Comparison of ENCODE assay signal across 7 mouse cellular contexts in genomic region chr16:44484079-44484478, GRCm38 (mm10).
DNase-seq lines count a peak whose midpoint lies in the region; ATAC-seq and TF ChIP-seq lines count a peak whose summit lies in the region.

No protein-coding gene starts in this region.

- H3K9me3 ChIP-seq in G1E (replicated peaks) = no peaks in the 10 kb centered on the region
- H3K9me3 ChIP-seq in embryonic facial prominence, embryonic 11.5 days (replicated peaks; ENCODE audit: control insufficient read depth, low read length) = no peaks in the 10 kb centered on the region

- WGBS in embryonic facial prominence, embryonic 11.5 days = 9% methylated on average over 7 of the region's 7 CpGs

- DNase-seq in G1E (ENCODE audit: low spot score) = peak; percentile 31
- DNase-seq in adrenal gland, postnatal 10 days = peak; percentile 91
- DNase-seq in embryonic facial prominence, embryonic 11.5 days (ENCODE audit: low spot score) = peak; percentile 84
- DNase-seq in heart, postnatal 25 days (ENCODE audit: low spot score) = peak; percentile 39
- peak; percentile 69 for DNase-seq in left cerebral cortex, adult 11 months (ENCODE audit: low spot score)
- peak; percentile 50 for DNase-seq in spleen, adult 12 weeks (ENCODE audit: low spot score)

- no peak overlapping the region for H3K9ac ChIP-seq in embryonic facial prominence, embryonic 11.5 days (replicated peaks; ENCODE audit: low read length)

- no peaks in the 10 kb centered on the region for H3K4me1 ChIP-seq in G1E (ENCODE audit: insufficient read depth, low read depth, low read length)
- H3K4me1 ChIP-seq in embryonic facial prominence, embryonic 11.5 days (ENCODE audit: control insufficient read depth, insufficient read depth, low read length) = no peaks in the 10 kb centered on the region

- ATAC-seq in G1E (ENCODE audit: extremely low read depth, insufficient number of reproducible peaks, low FRiP score, poor library complexity, severe bottlenecking) = no peak
- ATAC-seq in embryonic facial prominence, embryonic 11.5 days (replicated peaks; ENCODE audit: insufficient number of reproducible peaks, low FRiP score, low TSS enrichment, low read depth) = no peak
- peak; percentile 61; the same call in 1 of the 2 replicates for ATAC-seq in megakaryocyte-erythroid progenitor cell, adult 5-6 weeks (replicated peaks; ENCODE audit: low FRiP score, low TSS enrichment, poor library complexity, severe bottlenecking)

- H3K4me3 ChIP-seq in G1E (ENCODE audit: low read depth, low read length) = no peak overlapping the region
- H3K4me3 ChIP-seq in embryonic facial prominence, embryonic 11.5 days (ENCODE audit: low read depth, low read length) = no peak overlapping the region

- H3K36me3 ChIP-seq in G1E (replicated peaks) = no peaks in the 10 kb centered on the region
- peaks cover under 1% of the 10 kb centered on the region for H3K36me3 ChIP-seq in embryonic facial prominence, embryonic 11.5 days (replicated peaks; ENCODE audit: control insufficient read depth, insufficient read depth, low read depth, low read length)

- H3K4me2 ChIP-seq in embryonic facial prominence, embryonic 11.5 days (ENCODE audit: low read depth, low read length) = no peak overlapping the region

- H3K27ac ChIP-seq in embryonic facial prominence, embryonic 11.5 days (replicated peaks; ENCODE audit: low read depth, low read length) = no peak overlapping the region

- TF ChIP-seq CTCF in G1E (IDR thresholded peaks at IDR 0.05; ENCODE audit: low read depth, low read length) = peak; percentile 97

- intact Hi-C loops in heart, postnatal 25 days (cut with DNase I) = loop anchor here (1.0 to 10.0 kb wide), 3 partner anchors 159 to 611 kb away; partner anchors contain the start of genes Ccdc80 and Nepro

- peaks cover 4% of the 10 kb centered on the region; the same call in 1 of the 2 replicates for H3K27me3 ChIP-seq in G1E (ENCODE audit: insufficient read depth, low read length)
- H3K27me3 ChIP-seq in embryonic facial prominence, embryonic 11.5 days (ENCODE audit: control insufficient read depth, insufficient read depth, low read length) = no peaks in the 10 kb centered on the region

Comparison
In these comparisons a context has a peak if more than half of its experiments do, and no peak if none do; other contexts are left out.
1. DNase-seq: peak in every context shown above with its lines; median percentile 91 in adrenal gland, postnatal 10 days; 84 in embryonic facial prominence, embryonic 11.5 days; 69 in left cerebral cortex, adult 11 months; 50 in spleen, adult 12 weeks; 39 in heart, postnatal 25 days; 31 in G1E.